Mouse (Mus musculus): ENCODE data around the gene Zfp524. TPM values are rescaled to one million over a fixed set of nuclear protein-coding genes. Genes with fewer than 3 reads are reported as not detected.
A peak's percentile ranks its signal among the peaks of the same experiment; 100 is the strongest.

Gene Zfp524
- polyA plus RNA-seq, 1 experiment from 2014 or later, result 20.2 TPM

DNA sequence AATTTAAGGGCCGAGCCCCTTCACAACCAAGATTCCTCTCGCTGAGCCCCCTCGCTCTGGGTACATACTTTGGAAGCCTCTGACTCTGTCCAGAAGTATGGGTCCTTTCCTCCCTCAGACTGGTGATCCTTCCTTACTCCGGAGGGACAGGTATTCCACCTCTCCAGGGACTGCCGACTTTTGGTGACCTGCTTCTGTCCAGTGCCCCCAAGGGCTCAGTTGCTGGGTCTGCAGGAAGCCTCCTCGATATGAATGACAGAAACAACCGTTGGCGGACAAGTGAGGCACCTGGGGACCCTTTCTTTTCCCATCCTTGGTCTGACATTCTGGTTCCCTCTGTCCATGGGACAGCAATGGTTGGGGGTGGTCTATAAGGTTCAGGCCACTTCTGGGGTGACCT is 43.2 kb downstream of the Zfp524 start:
- peaks cover 38% of the 10 kb centered on the region for H3K4me1 ChIP-seq (replicated peaks)
- H3K9me3 ChIP-seq, result no peaks in the 10 kb centered on the region
- peak overlapping the region; percentile 72 for H3K4me2 ChIP-seq (replicated peaks)

GRCm38 (mm10) chr7:5057804-5058203 is 43.6 kb downstream of the Zfp524 start:
- peaks cover 52% of the 10 kb centered on the region for H3K27me3 ChIP-seq (replicated peaks)
- H3K9ac ChIP-seq, result no peak overlapping the region
- no peak for ATAC-seq
- H3K9me3 ChIP-seq, result no peaks in the 10 kb centered on the region
- no peak overlapping the region for H3K27ac ChIP-seq
- H3K4me1 ChIP-seq (replicated peaks), result peaks cover 34% of the 10 kb centered on the region
- H3K4me2 ChIP-seq (replicated peaks), result peak overlapping the region; percentile 72
- no peaks in the 10 kb centered on the region for H3K36me3 ChIP-seq
- H3K4me3 ChIP-seq (replicated peaks), result no peak overlapping the region
- 32% methylated on average over 11 of the region's 11 CpGs for WGBS

More for the DNA sequence above, 43.2 kb downstream of the Zfp524 start:
- Histone ChIP-seq H3K9ac (peak overlapping the region; percentile 62; the same call in 1 of the 2 replicates), H3K36me3 (no peaks in the 10 kb centered on the region), H3K27ac (no peak overlapping the region), H3K27me3 (replicated peaks) (peaks cover 54% of the 10 kb centered on the region), H3K4me3 (replicated peaks) (peak overlapping the region; percentile 47)
- WGBS, result 35% methylated on average over 8 of the region's 8 CpGs
- ATAC-seq, result no peak

DNA sequence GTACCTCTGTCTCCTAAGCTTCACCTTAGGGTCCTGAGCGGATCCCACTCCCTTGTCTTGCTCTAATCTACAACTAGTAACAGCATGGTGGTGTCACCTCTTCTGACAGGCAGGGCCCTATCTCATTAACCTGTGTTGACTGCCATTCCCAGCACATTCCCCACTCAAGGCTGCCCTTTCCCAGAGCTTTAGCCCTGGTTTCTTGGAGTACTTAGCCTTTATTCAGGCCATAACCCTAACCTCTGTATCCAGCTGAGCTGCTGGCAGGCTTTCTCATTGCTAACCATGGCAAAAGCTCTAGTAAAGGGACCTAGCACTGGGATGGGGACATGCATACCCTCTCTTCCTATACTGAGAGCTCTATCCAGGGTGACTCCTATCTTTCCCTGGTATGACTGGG is 44.4 kb downstream of the Zfp524 start:
- H3K36me3 ChIP-seq, result no peaks in the 10 kb centered on the region
- no peak overlapping the region for H3K4me2 ChIP-seq (replicated peaks)
- WGBS, result 89% methylated on average over 1 of the region's 1 CpGs
- no peak overlapping the region for H3K9ac ChIP-seq
- H3K27me3 ChIP-seq (replicated peaks), result peaks cover 43% of the 10 kb centered on the region
- ATAC-seq, result no peak
- no peaks in the 10 kb centered on the region for H3K9me3 ChIP-seq
- no peak overlapping the region for H3K27ac ChIP-seq
- H3K4me3 ChIP-seq (replicated peaks), result no peak overlapping the region
- H3K4me1 ChIP-seq (replicated peaks), result peaks cover 26% of the 10 kb centered on the region

- Histone ChIP-seq H3K36me3 (no peaks in the 10 kb centered on the region), H3K9me3 (no peaks in the 10 kb centered on the region), H3K4me1 (replicated peaks) (peaks cover 24% of the 10 kb centered on the region), H3K27me3 (replicated peaks) (peaks cover 35% of the 10 kb centered on the region), H3K4me2 (replicated peaks) (no peak overlapping the region), H3K4me3 (replicated peaks) (no peak overlapping the region), H3K9ac (no peak overlapping the region), H3K27ac (no peak overlapping the region)
- 91% methylated on average over 12 of the region's 12 CpGs for WGBS
- no peak for ATAC-seq
Observed at GRCm38 (mm10) chr7:5059421-5059820, 45.2 kb downstream of the Zfp524 start.

DNA sequence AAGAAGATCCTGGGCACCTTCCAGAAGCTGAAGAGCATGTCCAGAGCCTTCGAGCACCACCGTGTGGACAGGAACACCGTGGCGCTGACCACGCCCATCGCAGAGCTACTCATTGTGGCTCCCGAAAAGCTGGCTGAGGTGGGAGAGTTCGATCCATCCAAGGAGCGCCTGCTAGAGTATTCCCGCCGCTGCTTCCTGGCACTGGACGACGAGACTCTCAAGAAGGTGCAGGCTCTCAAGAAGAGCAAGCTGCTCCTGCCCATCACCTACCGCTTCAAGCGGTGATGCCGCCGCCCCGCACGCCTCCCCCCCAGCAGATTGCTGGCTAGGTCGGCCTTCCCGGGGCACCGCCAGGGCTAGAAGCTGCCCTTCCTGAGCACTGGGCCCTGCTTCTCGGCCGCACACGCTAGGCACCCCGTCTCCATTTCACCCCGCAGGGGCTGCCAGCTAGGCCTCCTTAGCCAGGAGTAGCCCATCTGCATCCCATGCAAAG is 46.1 kb downstream of the Zfp524 start:
- Histone ChIP-seq H3K9me3 (no peaks in the 10 kb centered on the region), H3K27me3 (replicated peaks) (peaks cover 27% of the 10 kb centered on the region), H3K4me3 (replicated peaks) (peak overlapping the region; percentile 62), H3K4me1 (replicated peaks) (peaks cover 24% of the 10 kb centered on the region), H3K36me3 (no peaks in the 10 kb centered on the region), H3K27ac (peak overlapping the region; percentile 99), H3K9ac (peak overlapping the region; percentile 72), H3K4me2 (replicated peaks) (peak overlapping the region; percentile 90)
- peak; percentile 13 for ATAC-seq
- 2% methylated on average over 27 of the region's 27 CpGs for WGBS

DNA sequence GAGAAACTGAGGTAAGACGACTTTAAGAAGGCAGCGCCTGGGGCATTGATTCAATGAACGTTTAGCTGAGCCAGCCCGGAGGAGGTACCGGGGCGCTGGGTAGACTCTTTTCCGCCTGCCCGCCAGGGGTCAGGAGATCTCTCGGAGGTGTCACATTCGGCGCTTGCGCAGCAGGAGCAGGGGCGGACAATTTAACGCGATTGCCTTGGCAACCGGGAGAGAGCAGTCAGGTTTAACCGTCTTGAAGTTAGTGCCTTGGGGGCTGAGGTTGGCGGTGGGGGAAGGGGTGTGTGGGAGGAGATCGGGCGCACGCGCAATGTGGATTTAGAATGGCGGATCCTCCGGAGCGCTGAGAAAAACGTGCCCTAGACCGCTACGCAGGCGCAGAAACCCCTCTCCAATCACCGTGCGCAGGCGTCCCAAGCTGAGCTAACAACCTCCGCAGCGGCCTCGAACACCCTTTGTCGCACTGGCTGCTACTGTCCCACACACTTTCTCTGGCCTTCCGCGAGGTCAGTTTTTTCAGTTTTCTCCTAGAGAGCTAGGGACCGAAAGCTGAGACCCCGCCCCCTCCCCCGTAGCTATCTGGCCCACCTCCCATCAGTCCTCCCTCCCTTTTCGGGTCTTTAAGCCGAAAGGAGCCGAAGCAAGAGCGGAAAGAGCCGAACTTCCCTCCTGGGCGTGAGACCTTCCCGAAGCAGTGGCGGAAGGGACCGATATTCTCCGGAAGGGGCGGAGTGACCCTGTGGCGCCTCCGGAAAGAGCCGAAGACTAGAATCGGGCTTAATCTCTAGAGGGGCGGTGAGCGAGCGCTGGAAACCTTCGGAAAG is 46.9 kb downstream of the Zfp524 start:
- Histone ChIP-seq H3K27ac (peak overlapping the region; percentile 99), H3K9ac (peak overlapping the region; percentile 72), H3K27me3 (replicated peaks) (peaks cover 18% of the 10 kb centered on the region), H3K9me3 (no peaks in the 10 kb centered on the region), H3K4me2 (replicated peaks) (peak overlapping the region; percentile 90), H3K4me3 (replicated peaks) (peak overlapping the region; percentile 62), H3K36me3 (no peaks in the 10 kb centered on the region), H3K4me1 (replicated peaks) (peaks cover 26% of the 10 kb centered on the region)
- ATAC-seq, result peak; percentile 91
- under 1% methylated on average over 60 of the region's 60 CpGs for WGBS

DNA sequence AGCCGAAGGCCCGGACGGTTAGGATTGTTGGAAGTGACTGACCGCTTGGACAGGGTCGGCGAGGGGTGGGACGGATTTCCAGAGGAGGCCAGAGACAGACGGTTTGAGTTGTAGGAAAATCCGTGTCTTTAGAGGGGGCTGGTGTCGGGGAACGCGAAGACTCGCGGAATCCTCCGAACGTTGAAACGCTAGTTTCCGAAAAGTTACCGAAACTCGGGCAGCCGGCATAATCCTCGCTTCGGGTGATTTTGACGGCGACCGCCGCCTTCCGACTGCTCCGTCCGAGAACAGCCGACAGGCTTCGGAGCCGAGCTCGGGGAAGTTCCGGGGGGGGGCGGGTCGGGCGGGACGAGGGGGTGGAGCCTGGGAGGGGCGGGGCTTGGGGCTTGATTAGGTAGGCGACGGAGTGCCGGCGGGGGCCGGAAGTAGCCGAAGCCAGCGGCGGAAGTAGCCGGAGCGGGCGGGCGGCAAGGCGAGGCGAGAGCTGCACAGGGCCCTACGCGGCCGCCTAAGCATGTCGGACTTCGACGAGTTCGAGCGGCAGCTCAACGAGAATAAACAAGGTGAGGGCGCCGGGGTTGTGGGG is 47.7 kb downstream of the Zfp524 start, which contains the start of gene U2af2:
U2af2 (plus strand) TSS at position 370 of the 586 bp plus-strand sequence.
- Histone ChIP-seq H3K4me3 (replicated peaks) (peak within 1 kb of the TSS; percentile 62), H3K27me3 (replicated peaks) (peaks cover 12% of the 10 kb centered on the region), H3K36me3 (0 out of 2 replicates have a peak, but pooled peaks cover under 1% of the 10 kb centered on the region), H3K4me2 (replicated peaks) (peak within 1 kb of the TSS; percentile 90), H3K9ac (peak within 1 kb of the TSS; percentile 72), H3K9me3 (no peaks in the 10 kb centered on the region), H3K27ac (peak within 1 kb of the TSS; percentile 99), H3K4me1 (replicated peaks) (peaks cover 25% of the 10 kb centered on the region)
- WGBS, result under 1% methylated on average over 64 of the region's 65 CpGs
- peak; percentile 85 for ATAC-seq

GRCm38 (mm10) chr7:5062360-5063001 is 48.3 kb downstream of the Zfp524 start:
- H3K9ac ChIP-seq, result peak overlapping the region; percentile 72
- under 1% methylated on average over 51 of the region's 51 CpGs for WGBS
- peaks cover 22% of the 10 kb centered on the region for H3K4me1 ChIP-seq (replicated peaks)
- H3K9me3 ChIP-seq, result no peaks in the 10 kb centered on the region
- H3K27me3 ChIP-seq (replicated peaks), result peaks cover 7% of the 10 kb centered on the region; the same call in 1 of the 2 replicates
- H3K4me2 ChIP-seq (replicated peaks), result peak overlapping the region; percentile 74
- H3K27ac ChIP-seq, result peak overlapping the region; percentile 99
- peak; percentile 68 for ATAC-seq
- H3K36me3 ChIP-seq, result 0 out of 2 replicates have a peak, but pooled peaks cover 7% of the 10 kb centered on the region
- H3K4me3 ChIP-seq (replicated peaks), result peak overlapping the region; percentile 62

- no peak overlapping the region for H3K9ac ChIP-seq
- ATAC-seq, result no peak
- WGBS, result 89% methylated on average over 6 of the region's 6 CpGs
- H3K4me1 ChIP-seq (replicated peaks), result peaks cover 21% of the 10 kb centered on the region
- peak overlapping the region; percentile 74; the same call in 1 of the 2 replicates for H3K4me2 ChIP-seq (replicated peaks)
- no peaks in the 10 kb centered on the region for H3K9me3 ChIP-seq
- H3K27ac ChIP-seq, result no peak overlapping the region
- H3K4me3 ChIP-seq (replicated peaks), result no peak overlapping the region
- no peaks in the 10 kb centered on the region for H3K27me3 ChIP-seq (replicated peaks)
- H3K36me3 ChIP-seq, result peaks cover 28% of the 10 kb centered on the region
Observed at GRCm38 (mm10) chr7:5064886-5065285, 50.7 kb downstream of the Zfp524 start.

Other genes with a start within 250 kb of the Zfp524 start
- gene Fam71e2, start 243.1 kb upstream of the Zfp524 start, polyA plus RNA-seq (2015; fragmentation: Nextera tagmentation; extraction: Ambion mirVana), result not detected in 2 replicates
- 0.14 and 0.24 TPM in 2 replicates for gene Il11, start 231.6 kb upstream of the Zfp524 start, polyA plus RNA-seq (2015; fragmentation: Nextera tagmentation; extraction: Ambion mirVana)
- 1.1 and 1.8 TPM in 2 replicates for gene Tmem190, start 231.5 kb upstream of the Zfp524 start, polyA plus RNA-seq (2015; fragmentation: Nextera tagmentation; extraction: Ambion mirVana)
- 40.4 and 40.6 TPM in 2 replicates for gene Tmem238, start 224.8 kb upstream of the Zfp524 start, polyA plus RNA-seq (2015; fragmentation: Nextera tagmentation; extraction: Ambion mirVana)
- gene Rpl28, start 221.5 kb upstream of the Zfp524 start, polyA plus RNA-seq (2015; fragmentation: Nextera tagmentation; extraction: Ambion mirVana), result 328 and 339 TPM in 2 replicates
- 303 and 321 TPM in 2 replicates for gene Ube2s, start 201.8 kb upstream of the Zfp524 start, polyA plus RNA-seq (2015; fragmentation: Nextera tagmentation; extraction: Ambion mirVana)
- gene Shisa7, start 169.7 kb upstream of the Zfp524 start, polyA plus RNA-seq (2015; fragmentation: Nextera tagmentation; extraction: Ambion mirVana), result 0.21 and 0.27 TPM in 2 replicates
- 9.7 and 15.5 TPM in 2 replicates for gene Isoc2b, start 144.2 kb upstream of the Zfp524 start, polyA plus RNA-seq (2015; fragmentation: Nextera tagmentation; extraction: Ambion mirVana)
- 0.68 and 1.0 TPM in 2 replicates for gene Isoc2a, start 137.3 kb upstream of the Zfp524 start, polyA plus RNA-seq (2015; fragmentation: Nextera tagmentation; extraction: Ambion mirVana)
- not detected in 2 replicates for gene Gm36210, start 107.9 kb upstream of the Zfp524 start, polyA plus RNA-seq (2015; fragmentation: Nextera tagmentation; extraction: Ambion mirVana)
- gene Zfp628, start 99.2 kb upstream of the Zfp524 start, polyA plus RNA-seq (2015; fragmentation: Nextera tagmentation; extraction: Ambion mirVana), result 2.9 and 3.4 TPM in 2 replicates
- gene Nat14, start 92.4 kb upstream of the Zfp524 start, polyA plus RNA-seq (2015; fragmentation: Nextera tagmentation; extraction: Ambion mirVana), result 3.0 and 3.5 TPM in 2 replicates
- gene Ssc5d, start 88.6 kb upstream of the Zfp524 start, polyA plus RNA-seq (2015; fragmentation: Nextera tagmentation; extraction: Ambion mirVana), result 2.7 and 3.5 TPM in 2 replicates
- 0.23 and 0.39 TPM in 2 replicates for gene Sbk2, start 50.0 kb upstream of the Zfp524 start, polyA plus RNA-seq (2015; fragmentation: Nextera tagmentation; extraction: Ambion mirVana)
- gene Sbk3, start 43.2 kb upstream of the Zfp524 start, polyA plus RNA-seq (2015; fragmentation: Nextera tagmentation; extraction: Ambion mirVana), result not detected in 2 replicates
- gene Zfp579, start 18.3 kb upstream of the Zfp524 start, polyA plus RNA-seq (2015; fragmentation: Nextera tagmentation; extraction: Ambion mirVana), result 22.2 and 24.6 TPM in 2 replicates
- gene Fiz1, start 282 bp downstream of the Zfp524 start, polyA plus RNA-seq (2015; fragmentation: Nextera tagmentation; extraction: Ambion mirVana), result 37.0 and 38.5 TPM in 2 replicates
- 1.6 TPM in 2 replicates for gene Gm44973, start 1.1 kb downstream of the Zfp524 start, polyA plus RNA-seq (2015; fragmentation: Nextera tagmentation; extraction: Ambion mirVana)
- gene Zfp865, start 6.0 kb downstream of the Zfp524 start, polyA plus RNA-seq (2015; fragmentation: Nextera tagmentation; extraction: Ambion mirVana), result 5.5 and 5.6 TPM in 2 replicates
- 13.4 TPM in 2 replicates for gene Ccdc106, start 6.1 kb downstream of the Zfp524 start, polyA plus RNA-seq (2015; fragmentation: Nextera tagmentation; extraction: Ambion mirVana)
- gene 4632433K11Rik, start 19.7 kb downstream of the Zfp524 start, polyA plus RNA-seq (2015; fragmentation: Nextera tagmentation; extraction: Ambion mirVana), result not detected in 2 replicates
- gene Zfp784, start 24.0 kb downstream of the Zfp524 start, polyA plus RNA-seq (2015; fragmentation: Nextera tagmentation; extraction: Ambion mirVana), result 6.0 and 6.5 TPM in 2 replicates
- 22.2 and 25.0 TPM in 2 replicates for gene Zfp580, start 37.1 kb downstream of the Zfp524 start, polyA plus RNA-seq (2015; fragmentation: Nextera tagmentation; extraction: Ambion mirVana)
- gene U2af2, start 47.7 kb downstream of the Zfp524 start, polyA plus RNA-seq (2015; fragmentation: Nextera tagmentation; extraction: Ambion mirVana), result 126 and 130 TPM in 2 replicates
- 62.4 and 66.5 TPM in 2 replicates for gene Epn1, start 65.8 kb downstream of the Zfp524 start, polyA plus RNA-seq (2015; fragmentation: Nextera tagmentation; extraction: Ambion mirVana)
- not detected in 2 replicates for gene Rfpl4, start 102.5 kb downstream of the Zfp524 start, polyA plus RNA-seq (2015; fragmentation: Nextera tagmentation; extraction: Ambion mirVana)
- 0.31 and 0.56 TPM in 2 replicates for gene Rasl2-9, start 111.5 kb downstream of the Zfp524 start, polyA plus RNA-seq (2015; fragmentation: Nextera tagmentation; extraction: Ambion mirVana)
- not detected in 2 replicates for gene Vmn1r55, start 135.3 kb downstream of the Zfp524 start, polyA plus RNA-seq (2015; fragmentation: Nextera tagmentation; extraction: Ambion mirVana)
- gene Vmn1r56, start 182.3 kb downstream of the Zfp524 start, polyA plus RNA-seq (2015; fragmentation: Nextera tagmentation; extraction: Ambion mirVana), result not detected in 2 replicates
- gene Vmn1r57, start 204.1 kb downstream of the Zfp524 start, polyA plus RNA-seq (2015; fragmentation: Nextera tagmentation; extraction: Ambion mirVana), result not detected in 2 replicates